Mouse (Mus musculus): ENCODE data around the gene Slc38a4. TPM values are rescaled to one million over a fixed set of nuclear protein-coding genes. Genes with fewer than 3 reads are reported as not detected.

The Slc38a4 gene
- polyA plus RNA-seq, 1 experiment from 2014 or later, result 70.0 TPM

DNA sequence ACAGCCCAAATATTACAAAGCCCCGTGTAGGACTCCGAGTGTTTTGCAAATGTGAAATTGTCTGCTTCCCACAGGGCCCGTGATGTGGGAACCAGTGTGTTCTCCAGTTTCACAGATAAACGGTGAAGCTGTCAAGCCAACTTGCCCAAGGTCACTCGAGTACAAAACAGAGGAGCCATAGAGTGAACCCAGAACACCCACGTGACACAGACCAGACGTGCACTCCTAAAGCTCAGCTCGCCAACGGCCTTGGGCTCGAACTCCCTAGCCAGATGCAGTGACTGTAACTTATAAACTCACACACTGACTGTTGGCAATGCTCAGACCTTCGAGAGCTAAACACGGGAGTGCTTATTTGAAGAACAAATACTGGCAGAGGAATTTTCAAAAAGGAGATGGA lies 5.3 kb downstream of the Slc38a4 start:
- H3K27ac ChIP-seq, result no peak overlapping the region
- H3K9me3 ChIP-seq, result no peaks in the 10 kb centered on the region
- no peak overlapping the region for H3K4me2 ChIP-seq
- H3K9ac ChIP-seq, result no peak overlapping the region
- ATAC-seq (ENCODE audit: borderline replicate concordance, extremely low read depth, low FRiP score, low TSS enrichment), result no peak
- no peak overlapping the region for H3K4me3 ChIP-seq
- WGBS, result 42% methylated on average over 12 of the region's 12 CpGs
- H3K4me1 ChIP-seq, result peaks cover 6% of the 10 kb centered on the region
- no peaks in the 10 kb centered on the region for H3K36me3 ChIP-seq
- H3K27me3 ChIP-seq, result no peaks in the 10 kb centered on the region

DNA sequence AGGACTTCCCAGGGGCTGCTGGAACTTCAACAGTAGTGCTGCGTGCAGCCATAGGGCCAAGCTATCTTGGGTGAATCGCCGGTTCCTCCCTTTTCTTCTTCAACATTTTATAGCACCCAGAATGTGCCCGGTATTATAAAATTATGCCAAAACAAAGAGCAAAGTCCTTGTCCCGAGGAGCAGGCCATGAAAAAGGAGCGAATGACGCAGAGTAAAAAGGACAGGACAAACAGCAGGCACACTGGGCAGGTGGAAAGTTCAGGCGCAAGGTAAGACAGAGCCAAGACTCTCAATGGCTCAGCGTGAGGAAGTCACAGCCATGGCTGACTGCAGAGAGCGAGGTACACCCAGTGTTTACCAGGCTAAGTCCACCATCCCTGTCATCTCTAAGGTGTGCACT lies 5.7 kb downstream of the Slc38a4 start:
- Histone ChIP-seq H3K4me3 (no peak overlapping the region), H3K4me1 (peaks cover 6% of the 10 kb centered on the region), H3K9ac (no peak overlapping the region), H3K9me3 (no peaks in the 10 kb centered on the region), H3K4me2 (no peak overlapping the region), H3K27ac (no peak overlapping the region), H3K27me3 (no peaks in the 10 kb centered on the region), H3K36me3 (no peaks in the 10 kb centered on the region)
- 59% methylated on average over 10 of the region's 10 CpGs for WGBS
- no peak for ATAC-seq (ENCODE audit: borderline replicate concordance, extremely low read depth, low FRiP score, low TSS enrichment)

DNA sequence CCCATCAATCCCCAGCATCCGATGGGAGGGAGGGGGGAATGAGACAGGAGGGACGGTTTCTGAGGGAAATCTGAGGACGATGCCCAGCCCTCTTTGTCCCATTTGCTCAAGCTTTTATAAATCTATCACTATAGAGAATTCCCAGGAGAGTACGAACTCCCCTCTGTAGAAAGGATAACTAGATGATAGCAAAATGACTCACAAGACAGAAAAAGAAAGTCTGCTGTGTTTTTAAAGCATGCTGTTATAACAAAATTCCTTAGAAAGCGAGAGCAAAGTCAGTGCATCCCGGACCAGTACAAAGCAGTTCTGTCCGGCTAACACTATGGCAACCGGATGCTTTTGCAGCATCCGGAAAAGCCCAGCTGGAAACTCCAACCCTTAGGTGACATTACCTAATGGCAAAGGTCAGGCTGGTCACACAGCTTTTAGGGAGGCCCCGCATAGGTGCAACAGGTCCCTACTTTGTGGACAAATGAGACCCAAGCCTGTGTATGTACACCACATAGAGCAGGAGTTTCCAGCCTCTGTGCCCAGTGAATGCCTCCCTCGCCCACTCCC lies 6.4 kb downstream of the Slc38a4 start:
- 51% methylated on average over 11 of the region's 11 CpGs for WGBS
- Histone ChIP-seq H3K27me3 (no peaks in the 10 kb centered on the region), H3K4me2 (no peak overlapping the region), H3K36me3 (no peaks in the 10 kb centered on the region), H3K9ac (no peak overlapping the region), H3K9me3 (no peaks in the 10 kb centered on the region), H3K4me1 (peaks cover 6% of the 10 kb centered on the region), H3K27ac (no peak overlapping the region), H3K4me3 (no peak overlapping the region)
- ATAC-seq (ENCODE audit: borderline replicate concordance, extremely low read depth, low FRiP score, low TSS enrichment), result 0 out of 2 replicates have a peak, but pooled peaks have one; percentile 13

DNA sequence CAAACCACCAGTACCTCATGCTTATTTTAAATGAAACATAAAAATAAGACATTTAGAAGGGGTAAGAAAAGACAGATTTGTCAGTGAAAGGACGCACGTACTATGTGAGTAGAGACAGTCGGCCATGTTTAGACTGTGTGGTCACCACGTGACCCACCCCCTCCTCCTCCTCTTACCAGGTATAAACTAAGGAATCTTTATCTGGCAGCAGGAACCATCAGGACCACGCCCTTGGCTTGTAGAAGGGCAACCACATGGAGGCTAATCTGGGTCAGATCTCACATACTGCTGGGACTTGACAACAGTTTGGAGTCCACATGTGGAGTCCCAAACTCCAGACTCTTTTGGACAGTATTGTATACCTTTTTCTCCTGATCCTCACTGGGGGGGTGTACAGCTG lies 7.5 kb downstream of the Slc38a4 start:
- 74% methylated on average over 5 of the region's 5 CpGs for WGBS

DNA sequence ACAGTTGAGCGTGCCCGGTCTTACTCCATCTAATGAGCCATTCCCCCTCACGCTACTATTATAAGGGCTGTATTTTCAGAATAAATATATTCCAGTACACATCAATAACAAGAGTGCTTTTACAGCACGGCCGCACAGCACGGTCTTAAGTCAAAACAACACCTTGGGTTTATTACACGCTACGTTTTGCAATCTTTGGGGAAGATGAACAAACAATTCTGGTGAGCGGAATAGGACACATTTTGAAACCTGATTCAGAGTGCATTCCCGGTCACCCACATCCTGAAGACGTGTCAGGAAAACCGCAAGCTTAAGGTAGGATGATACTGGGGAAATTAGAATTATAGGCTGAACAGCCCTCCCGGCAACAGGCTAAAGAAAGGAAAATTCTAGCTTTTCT lies 11.8 kb downstream of the Slc38a4 start:
- no peak for ATAC-seq (ENCODE audit: borderline replicate concordance, extremely low read depth, low FRiP score, low TSS enrichment)
- WGBS, result 77% methylated on average over 13 of the region's 13 CpGs

More for the DNA sequence above, 7.5 kb downstream of the Slc38a4 start:
- Histone ChIP-seq H3K27me3 (no peaks in the 10 kb centered on the region), H3K4me2 (no peak overlapping the region), H3K9me3 (no peaks in the 10 kb centered on the region), H3K27ac (no peak overlapping the region), H3K4me1 (peaks cover 8% of the 10 kb centered on the region), H3K36me3 (no peaks in the 10 kb centered on the region), H3K9ac (no peak overlapping the region), H3K4me3 (no peak overlapping the region)
- ATAC-seq (ENCODE audit: borderline replicate concordance, extremely low read depth, low FRiP score, low TSS enrichment), result no peak

DNA sequence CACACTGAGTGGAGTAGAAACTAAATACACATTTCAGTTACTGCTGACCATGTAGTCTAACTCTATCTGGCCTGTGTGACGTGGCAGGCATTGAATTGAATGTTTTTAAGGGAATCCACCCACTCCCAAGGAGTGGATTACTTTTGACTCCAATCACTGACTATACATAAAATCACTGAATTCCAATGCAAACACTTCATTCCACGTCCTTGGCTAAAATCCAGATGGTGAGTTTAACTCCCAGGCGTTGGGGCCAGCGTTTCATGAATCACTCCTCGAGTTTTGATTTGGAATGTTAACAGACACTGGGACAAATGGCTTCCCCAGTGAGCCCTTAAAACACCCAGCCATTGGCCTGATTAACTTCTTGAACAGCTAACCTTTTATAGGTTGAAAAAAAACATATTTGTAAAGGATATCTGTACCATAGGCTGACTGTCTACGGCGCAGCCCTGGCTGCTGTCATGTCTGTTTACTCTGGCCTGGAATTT lies 13.7 kb downstream of the Slc38a4 start:
- ATAC-seq (ENCODE audit: borderline replicate concordance, extremely low read depth, low FRiP score, low TSS enrichment), result peak; percentile 76
- Histone ChIP-seq H3K36me3 (no peaks in the 10 kb centered on the region), H3K27me3 (no peaks in the 10 kb centered on the region), H3K4me3 (no peak overlapping the region), H3K4me1 (peaks cover 28% of the 10 kb centered on the region), H3K9me3 (no peaks in the 10 kb centered on the region), H3K4me2 (no peak overlapping the region; the same call in 1 of the 2 replicates), H3K27ac (peak overlapping the region; percentile 77), H3K9ac (no peak overlapping the region)
- WGBS, result 14% methylated on average over 7 of the region's 7 CpGs

More for the DNA sequence above, 11.8 kb downstream of the Slc38a4 start:
- H3K4me2 ChIP-seq, result no peak overlapping the region
- H3K27me3 ChIP-seq, result no peaks in the 10 kb centered on the region
- H3K4me3 ChIP-seq, result no peak overlapping the region
- H3K27ac ChIP-seq, result no peak overlapping the region
- H3K4me1 ChIP-seq, result peaks cover 28% of the 10 kb centered on the region
- no peak overlapping the region for H3K9ac ChIP-seq
- no peaks in the 10 kb centered on the region for H3K36me3 ChIP-seq
- no peaks in the 10 kb centered on the region for H3K9me3 ChIP-seq

DNA sequence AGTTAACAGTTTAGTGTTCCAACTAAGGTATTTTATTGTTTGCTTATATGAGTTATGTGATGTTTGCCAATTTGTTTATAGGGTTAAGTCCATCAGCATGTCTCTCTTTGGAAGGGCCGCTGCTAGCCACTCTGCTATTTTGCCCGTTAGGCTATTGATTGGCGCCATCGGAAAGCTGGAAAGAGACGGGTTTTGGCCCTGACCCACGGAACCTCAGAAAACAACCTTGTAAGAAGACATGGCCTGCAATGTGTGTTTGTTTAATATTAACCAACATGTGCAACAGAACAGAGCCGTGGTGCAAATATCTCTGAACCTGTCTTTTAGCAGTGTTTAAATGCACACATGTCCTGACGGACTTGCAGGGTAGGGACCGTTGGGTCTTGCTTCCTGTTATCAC lies 14.6 kb downstream of the Slc38a4 start:
- Histone ChIP-seq H3K36me3 (no peaks in the 10 kb centered on the region), H3K27me3 (no peaks in the 10 kb centered on the region), H3K27ac (peak overlapping the region; percentile 77), H3K4me1 (peaks cover 28% of the 10 kb centered on the region), H3K9ac (no peak overlapping the region), H3K4me2 (no peak overlapping the region), H3K4me3 (no peak overlapping the region), H3K9me3 (no peaks in the 10 kb centered on the region)
- no peak for ATAC-seq (ENCODE audit: borderline replicate concordance, extremely low read depth, low FRiP score, low TSS enrichment)
- WGBS, result 72% methylated on average over 9 of the region's 9 CpGs

DNA sequence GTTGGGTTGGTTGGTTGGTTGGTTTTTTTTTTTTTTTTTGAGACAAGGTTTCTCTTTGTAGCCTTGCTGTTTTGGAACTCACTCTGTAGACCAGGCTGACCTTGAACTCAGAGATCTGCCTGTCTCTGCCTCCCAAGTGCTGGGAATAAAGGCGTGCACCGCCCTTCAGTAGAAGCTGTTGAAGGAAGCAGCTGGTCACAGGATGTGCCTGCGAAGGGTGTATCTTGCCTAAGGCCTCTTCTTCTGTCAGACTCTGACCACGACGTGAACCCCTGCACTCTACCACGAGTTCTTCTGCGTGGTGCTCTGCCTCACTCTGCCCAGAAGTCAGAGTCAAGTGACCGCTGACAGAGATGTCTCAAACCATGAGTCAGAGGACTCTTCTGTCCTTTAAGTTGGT lies 18.0 kb downstream of the Slc38a4 start:
- Histone ChIP-seq H3K4me3 (no peak overlapping the region), H3K36me3 (no peaks in the 10 kb centered on the region), H3K4me1 (peaks cover 31% of the 10 kb centered on the region), H3K27me3 (no peaks in the 10 kb centered on the region), H3K27ac (no peak overlapping the region), H3K9ac (no peak overlapping the region), H3K9me3 (no peaks in the 10 kb centered on the region), H3K4me2 (no peak overlapping the region)
- ATAC-seq (ENCODE audit: borderline replicate concordance, extremely low read depth, low FRiP score, low TSS enrichment), result no peak
- 91% methylated on average over 8 of the region's 8 CpGs for WGBS

DNA sequence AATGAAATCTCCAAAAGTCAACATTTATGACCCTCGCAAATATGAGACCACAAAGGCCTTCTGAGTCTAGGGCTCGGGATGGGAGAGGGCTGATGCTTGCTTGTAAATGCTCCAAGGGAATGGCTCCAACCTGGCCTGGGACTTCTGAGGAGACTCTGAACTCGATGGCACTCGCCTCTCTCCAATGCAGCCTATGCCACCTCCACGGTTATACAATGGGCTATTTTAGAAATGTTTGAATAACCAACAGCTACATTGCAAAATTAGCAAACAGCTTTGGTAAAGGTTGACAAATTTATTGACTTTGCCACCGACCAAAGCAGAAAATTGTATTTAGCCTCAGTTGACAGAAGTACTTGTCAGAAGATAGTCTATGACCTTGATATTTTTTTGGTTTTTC lies 19.9 kb downstream of the Slc38a4 start:
- 62% methylated on average over 6 of the region's 6 CpGs for WGBS
- Histone ChIP-seq H3K4me3 (no peak overlapping the region), H3K9ac (no peak overlapping the region), H3K9me3 (no peaks in the 10 kb centered on the region), H3K36me3 (no peaks in the 10 kb centered on the region), H3K27ac (no peak overlapping the region; the same call in 1 of the 2 replicates), H3K4me2 (no peak overlapping the region), H3K27me3 (no peaks in the 10 kb centered on the region), H3K4me1 (peaks cover 16% of the 10 kb centered on the region)
- ATAC-seq (ENCODE audit: borderline replicate concordance, extremely low read depth, low FRiP score, low TSS enrichment), result no peak

DNA sequence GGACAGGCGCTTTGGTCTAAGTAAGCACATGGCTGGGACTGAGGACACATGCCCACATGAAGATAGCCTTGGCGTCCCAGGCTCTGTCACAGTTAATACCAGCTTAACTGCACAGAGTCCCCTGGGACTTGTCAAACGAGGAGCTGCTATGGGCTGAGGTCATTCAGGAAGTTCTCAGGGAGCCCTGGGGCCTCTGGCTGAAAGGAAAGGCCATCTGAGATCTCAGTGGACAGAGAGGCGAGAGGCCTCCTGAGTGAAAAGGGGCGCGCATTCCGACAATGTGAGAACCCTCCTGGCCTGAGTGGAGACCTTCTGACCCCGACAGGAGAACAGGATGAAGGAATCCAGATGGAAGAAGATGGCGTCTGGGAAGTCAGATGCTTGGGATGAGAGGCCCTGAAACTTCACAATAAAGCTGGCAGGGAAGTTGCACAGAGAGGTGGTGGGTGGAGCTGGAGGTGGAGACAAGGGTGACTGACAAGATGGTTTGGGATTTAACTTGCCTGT lies 22.2 kb downstream of the Slc38a4 start:
- H3K27ac ChIP-seq, result no peak overlapping the region
- no peak overlapping the region for H3K4me3 ChIP-seq
- H3K4me1 ChIP-seq, result peaks cover 8% of the 10 kb centered on the region; the same call in 1 of the 2 replicates
- no peaks in the 10 kb centered on the region for H3K27me3 ChIP-seq
- H3K4me2 ChIP-seq, result no peak overlapping the region
- WGBS, result 33% methylated on average over 9 of the region's 9 CpGs
- no peaks in the 10 kb centered on the region for H3K9me3 ChIP-seq
- no peaks in the 10 kb centered on the region for H3K36me3 ChIP-seq
- no peak overlapping the region for H3K9ac ChIP-seq
- 0 out of 2 replicates have a peak, but pooled peaks have one; percentile 28 for ATAC-seq (ENCODE audit: borderline replicate concordance, extremely low read depth, low FRiP score, low TSS enrichment)

DNA sequence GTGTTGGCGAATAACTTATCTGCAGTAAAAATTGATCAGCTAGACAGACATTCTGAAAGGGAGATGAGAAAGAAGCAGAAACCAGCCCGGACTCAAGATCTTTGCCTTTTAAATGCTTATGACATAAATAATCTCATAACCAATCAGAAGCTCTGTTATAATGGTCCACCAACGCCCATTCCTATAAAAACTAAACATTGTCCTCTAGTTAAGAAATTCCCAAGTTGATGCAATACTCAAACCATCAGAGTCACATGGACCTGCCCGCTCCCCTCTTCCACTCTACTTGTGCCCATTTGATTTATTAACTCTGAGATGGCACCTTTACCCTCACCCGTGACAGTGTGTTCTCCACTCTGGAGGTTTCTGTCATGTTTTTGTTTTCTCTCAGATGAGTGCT lies 23.9 kb downstream of the Slc38a4 start:
- peaks cover 17% of the 10 kb centered on the region; the same call in 1 of the 2 replicates for H3K4me1 ChIP-seq
- no peak overlapping the region for H3K4me2 ChIP-seq
- no peak for ATAC-seq (ENCODE audit: borderline replicate concordance, extremely low read depth, low FRiP score, low TSS enrichment)
- no peaks in the 10 kb centered on the region for H3K9me3 ChIP-seq
- H3K4me3 ChIP-seq, result no peak overlapping the region
- no peak overlapping the region for H3K9ac ChIP-seq
- H3K27ac ChIP-seq, result no peak overlapping the region
- WGBS, result 78% methylated on average over 5 of the region's 5 CpGs
- no peaks in the 10 kb centered on the region for H3K36me3 ChIP-seq
- no peaks in the 10 kb centered on the region for H3K27me3 ChIP-seq

DNA sequence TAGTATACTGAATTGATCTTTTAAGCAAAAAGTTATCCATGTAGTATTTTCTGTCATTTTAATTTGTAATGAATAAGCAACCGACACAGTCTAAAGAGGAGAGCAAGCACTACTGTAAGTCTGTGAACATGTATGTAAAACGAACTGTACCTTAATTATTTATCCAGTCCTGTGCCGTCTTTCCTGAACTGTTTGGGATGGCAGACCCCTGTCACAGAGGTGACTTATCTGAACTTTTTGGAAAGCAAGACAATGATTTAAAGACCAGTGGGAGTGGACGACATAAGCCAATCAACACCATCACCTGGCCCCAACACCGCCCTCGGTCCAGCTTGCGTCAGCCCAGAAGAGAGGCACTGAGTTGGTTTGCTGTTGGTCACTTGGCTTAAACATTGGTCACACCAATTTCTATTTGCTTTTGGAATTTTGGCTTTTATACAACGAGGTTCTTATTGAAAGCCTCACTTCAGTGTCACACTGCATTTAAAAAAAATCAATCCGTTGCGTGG lies 24.7 kb downstream of the Slc38a4 start:
- no peak overlapping the region for H3K27ac ChIP-seq
- no peaks in the 10 kb centered on the region for H3K9me3 ChIP-seq
- no peak overlapping the region for H3K9ac ChIP-seq
- no peaks in the 10 kb centered on the region for H3K36me3 ChIP-seq
- no peak overlapping the region for H3K4me3 ChIP-seq
- no peak overlapping the region for H3K4me2 ChIP-seq
- 86% methylated on average over 10 of the region's 10 CpGs for WGBS
- ATAC-seq (ENCODE audit: borderline replicate concordance, extremely low read depth, low FRiP score, low TSS enrichment), result no peak
- peaks cover 17% of the 10 kb centered on the region; the same call in 1 of the 2 replicates for H3K4me1 ChIP-seq
- H3K27me3 ChIP-seq, result no peaks in the 10 kb centered on the region

Data from lung, embryonic 15.5 days (tissue).